Mouse (Mus musculus) embryonic facial prominence, embryonic 10.5 days (tissue): Measurements from ENCODE around the gene Tacc2. TPM values are rescaled to one million over a fixed set of nuclear protein-coding genes. Genes with fewer than 3 reads are reported as not detected.

Experiments used
- DNase-seq: peaks from one replicate; pipeline ENCODE4 v3.0.0-alpha.2; 2017; ENCODE audit warnings: low spot score
- H3K27ac ChIP-seq: fragments of 300-500 bp; sonication (generic); replicated peaks from 2 replicates; pipeline ENCODE4 v1.5.1; 2016; ENCODE audit warnings: mild to moderate bottlenecking
- H3K27me3 ChIP-seq: fragments of 300-500 bp; sonication (generic); replicated peaks from 2 replicates; pipeline ENCODE4 v1.6.1; 2016; ENCODE audit warnings: low read depth, mild to moderate bottlenecking; ENCODE audit not compliant: poor library complexity, severe bottlenecking
- H3K36me3 ChIP-seq: fragments of 300-500 bp; sonication (generic); replicated peaks from 2 replicates; pipeline ENCODE4 v1.6.1; 2016; ENCODE audit warnings: mild to moderate bottlenecking, moderate library complexity
- H3K4me1 ChIP-seq: fragments of 300-500 bp; sonication (generic); 2 replicates; pipeline ENCODE4 v1.6.1; 2016
- H3K4me3 ChIP-seq: fragments of 300-500 bp; sonication (generic); 2 replicates; pipeline ENCODE4 v1.5.1; 2016; ENCODE audit warnings: mild to moderate bottlenecking, moderate library complexity
- H3K9me3 ChIP-seq: fragments of 300-500 bp; sonication (generic); 2 replicates; pipeline ENCODE4 v1.6.1; 2016; ENCODE audit warnings: mild to moderate bottlenecking
- WGBS: fragments of 180-500 bp; shearing (Covaris S2); methylation state at CpG from one replicate; pipeline ENCODE4 v1.1.7; 2016; 5-methylcytosine and 5-hydroxymethylcytosine counted together
- polyA plus RNA-seq: library from polyadenylated mRNA; unstranded; fragments of >200 nt; fragmentation: Nextera tagmentation; extraction: Ambion mirVana; gene quantifications from 2 replicates; pipeline ENCODE4 v1.2.1, GENCODE M21; 2016

The Tacc2 gene
- polyA plus RNA-seq, 1 experiment from 2014 or later, result 49.6 TPM

DNA sequence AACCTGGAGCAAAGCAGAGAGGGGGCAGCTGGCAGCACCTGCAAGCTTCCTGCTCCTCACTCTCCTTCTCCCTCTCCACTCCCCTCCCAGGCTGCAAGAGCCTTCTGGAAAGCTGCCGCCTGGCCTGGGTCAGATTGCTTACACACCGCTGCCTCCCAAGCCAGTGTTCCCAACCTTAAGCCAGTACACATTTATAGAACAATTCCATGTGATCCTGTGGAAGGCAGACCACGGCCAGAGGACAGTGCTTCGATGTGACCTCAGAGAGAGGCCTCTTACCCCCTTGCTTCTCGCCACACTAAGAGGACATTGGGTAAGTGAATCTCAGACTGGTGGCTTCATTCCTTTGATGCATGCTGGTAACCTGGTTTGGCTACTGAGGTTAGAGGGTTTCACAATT lies 24.5 kb upstream of the Tacc2 start:
- H3K27ac ChIP-seq, result no peak overlapping the region
- no peak overlapping the region for H3K4me3 ChIP-seq
- no peak for DNase-seq
- H3K4me1 ChIP-seq, result peaks cover 14% of the 10 kb centered on the region
- no peaks in the 10 kb centered on the region for H3K9me3 ChIP-seq
- 61% methylated on average over 5 of the region's 5 CpGs for WGBS
- no peaks in the 10 kb centered on the region for H3K36me3 ChIP-seq
- H3K27me3 ChIP-seq, result no peaks in the 10 kb centered on the region; the same call in 1 of the 2 replicates

DNA sequence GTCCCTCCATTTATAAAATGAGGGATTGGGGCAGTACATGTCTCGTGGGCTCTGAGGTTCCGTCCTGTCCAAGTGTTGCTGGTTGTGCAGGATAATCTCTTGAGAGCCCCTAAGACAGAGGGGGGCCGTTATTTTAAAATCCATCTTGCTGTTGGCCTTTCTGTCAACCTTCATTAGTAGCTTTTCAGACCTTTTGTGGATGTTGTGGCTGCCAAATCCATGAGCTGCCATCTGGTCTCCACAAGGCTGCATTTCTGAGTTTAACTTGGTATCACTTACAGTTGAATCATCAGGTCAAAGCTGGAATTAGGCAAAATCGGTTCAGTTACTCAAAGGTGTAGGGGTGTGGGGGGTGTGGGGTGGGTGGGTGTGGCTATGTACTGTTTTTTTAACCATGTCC lies 23.9 kb upstream of the Tacc2 start:
- Histone ChIP-seq H3K27me3 (peaks cover under 1% of the 10 kb centered on the region; the same call in 1 of the 2 replicates), H3K4me3 (no peak overlapping the region), H3K36me3 (no peaks in the 10 kb centered on the region), H3K27ac (no peak overlapping the region), H3K9me3 (no peaks in the 10 kb centered on the region), H3K4me1 (peaks cover 14% of the 10 kb centered on the region)
- no peak for DNase-seq
- 66% methylated on average over 4 of the region's 4 CpGs for WGBS

DNA sequence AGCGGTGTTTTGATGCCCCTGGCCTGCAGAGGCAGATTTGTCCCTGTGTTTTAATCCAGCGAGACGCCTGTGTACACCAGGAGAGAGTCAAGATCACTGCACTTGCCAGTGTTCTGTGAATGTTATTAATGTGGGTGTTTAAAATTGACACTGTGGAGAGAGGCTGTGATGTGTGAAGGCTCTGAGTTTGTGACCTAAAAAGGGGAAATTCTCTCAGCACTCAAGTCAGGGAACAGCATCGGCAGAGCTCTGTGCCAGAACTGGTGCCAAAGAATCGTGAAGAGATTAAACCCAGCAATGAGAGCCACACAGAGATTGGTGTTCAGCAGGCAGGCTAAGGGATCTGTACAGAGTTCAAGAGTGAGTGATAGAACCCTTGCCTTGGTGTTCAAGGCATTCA lies 21.6 kb upstream of the Tacc2 start:
- Histone ChIP-seq H3K36me3 (no peaks in the 10 kb centered on the region), H3K9me3 (no peaks in the 10 kb centered on the region), H3K27ac (no peak overlapping the region), H3K4me1 (peaks cover 14% of the 10 kb centered on the region), H3K27me3 (peaks cover 4% of the 10 kb centered on the region; the same call in 1 of the 2 replicates), H3K4me3 (no peak overlapping the region)
- WGBS, result 79% methylated on average over 5 of the region's 5 CpGs
- DNase-seq, result no peak

DNA sequence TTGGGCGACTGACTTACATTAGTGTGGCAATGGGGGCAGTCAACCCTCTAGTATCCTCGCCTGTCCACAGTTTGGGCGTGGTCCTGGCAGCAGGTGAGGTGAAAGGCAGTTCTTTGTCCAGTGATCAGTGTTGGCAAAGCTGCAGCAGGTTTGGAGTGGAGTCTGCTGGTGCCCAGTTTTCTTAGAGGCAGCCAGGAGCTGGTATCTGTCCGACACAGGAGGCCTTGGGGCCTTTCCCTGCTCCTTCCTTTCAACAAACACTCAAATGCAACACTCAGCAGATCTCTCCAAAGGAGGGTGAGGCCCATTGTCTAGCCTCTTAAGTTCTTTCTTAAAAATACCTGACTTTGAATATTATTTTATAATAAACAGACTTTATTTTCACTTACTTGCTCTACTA lies 18.6 kb upstream of the Tacc2 start:
- H3K9me3 ChIP-seq, result no peaks in the 10 kb centered on the region
- peaks cover 4% of the 10 kb centered on the region; the same call in 1 of the 2 replicates for H3K27me3 ChIP-seq
- no peak overlapping the region for H3K27ac ChIP-seq
- no peak for DNase-seq
- 79% methylated on average over 4 of the region's 4 CpGs for WGBS
- H3K4me3 ChIP-seq, result no peak overlapping the region
- no peaks in the 10 kb centered on the region for H3K36me3 ChIP-seq
- H3K4me1 ChIP-seq, result peaks cover 2% of the 10 kb centered on the region; the same call in 1 of the 2 replicates

DNA sequence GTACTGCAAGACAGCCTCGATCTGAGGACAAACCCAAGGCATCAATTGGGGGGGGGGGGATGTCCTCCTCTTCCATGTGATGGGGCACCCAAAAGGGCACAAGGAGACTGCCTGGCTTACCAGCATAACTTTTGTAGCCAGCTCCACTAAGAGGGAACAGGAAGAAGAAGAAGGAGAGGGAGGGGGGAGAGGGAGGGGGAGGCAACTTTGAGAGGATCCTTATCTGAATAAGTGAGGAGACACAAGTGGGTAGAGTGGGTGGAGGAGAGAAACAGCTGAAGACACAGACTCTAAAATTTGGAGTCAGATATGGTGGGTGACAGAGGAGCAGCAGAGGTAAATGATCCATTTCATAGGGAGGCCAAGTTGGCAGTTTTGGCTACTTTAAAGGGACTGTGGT lies 16.3 kb upstream of the Tacc2 start:
- WGBS, result 78% methylated on average over 1 of the region's 1 CpGs
- no peaks in the 10 kb centered on the region for H3K36me3 ChIP-seq

DNA sequence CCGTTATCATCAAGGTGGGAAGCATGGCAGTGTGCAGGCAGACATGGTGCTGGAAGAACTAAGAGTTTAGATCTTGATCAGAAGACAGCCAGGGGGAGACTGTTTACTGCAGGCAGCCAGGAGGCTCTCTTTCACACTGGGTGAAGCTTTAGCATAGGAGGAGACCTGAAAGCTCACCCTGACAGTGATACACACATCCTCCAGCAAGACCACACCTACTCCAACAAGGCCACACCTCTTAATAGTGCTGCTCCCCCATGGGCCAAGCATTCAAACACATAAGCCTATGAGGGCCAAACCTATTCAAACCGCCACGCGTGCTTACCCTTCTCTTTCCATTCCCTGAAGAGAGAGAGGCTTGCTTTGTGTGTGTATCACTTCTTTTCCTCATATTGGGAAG lies 14.0 kb upstream of the Tacc2 start:
- Histone ChIP-seq H3K9me3 (no peaks in the 10 kb centered on the region), H3K27me3 (0 out of 2 replicates have a peak, but pooled peaks cover 4% of the 10 kb centered on the region), H3K4me1 (no peaks in the 10 kb centered on the region), H3K36me3 (no peaks in the 10 kb centered on the region), H3K4me3 (no peak overlapping the region), H3K27ac (no peak overlapping the region)
- DNase-seq, result no peak
- WGBS, result 86% methylated on average over 4 of the region's 4 CpGs

More for the DNA sequence above, 16.3 kb upstream of the Tacc2 start:
- Histone ChIP-seq H3K4me3 (no peak overlapping the region), H3K4me1 (no peaks in the 10 kb centered on the region), H3K27me3 (0 out of 2 replicates have a peak, but pooled peaks cover 4% of the 10 kb centered on the region), H3K9me3 (no peaks in the 10 kb centered on the region), H3K27ac (no peak overlapping the region)
- no peak for DNase-seq

DNA sequence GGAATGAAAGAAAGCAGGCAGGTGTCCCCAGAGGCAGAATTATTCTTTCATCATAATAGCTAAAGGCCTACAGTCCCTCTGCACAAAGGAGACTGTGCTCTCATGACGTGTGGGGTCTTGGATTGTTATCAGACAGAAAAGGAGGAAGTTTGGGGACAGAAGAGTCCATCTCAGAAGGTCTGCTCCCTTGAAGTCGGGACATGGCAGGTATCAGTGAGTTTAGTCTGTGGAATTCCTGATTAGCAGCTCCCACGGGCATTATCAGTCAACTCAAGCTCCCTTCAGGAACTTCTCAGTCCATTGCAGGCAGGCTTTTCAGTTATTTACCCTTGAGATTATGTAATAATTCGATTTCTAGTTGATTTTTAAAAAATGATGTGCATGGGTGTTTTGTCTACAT lies 13.4 kb upstream of the Tacc2 start:
- no peak overlapping the region for H3K4me3 ChIP-seq
- 71% methylated on average over 4 of the region's 4 CpGs for WGBS
- H3K9me3 ChIP-seq, result no peaks in the 10 kb centered on the region
- no peaks in the 10 kb centered on the region for H3K36me3 ChIP-seq
- H3K27ac ChIP-seq, result no peak overlapping the region
- no peaks in the 10 kb centered on the region for H3K27me3 ChIP-seq
- peaks cover under 1% of the 10 kb centered on the region; the same call in 1 of the 2 replicates for H3K4me1 ChIP-seq
- DNase-seq, result no peak

DNA sequence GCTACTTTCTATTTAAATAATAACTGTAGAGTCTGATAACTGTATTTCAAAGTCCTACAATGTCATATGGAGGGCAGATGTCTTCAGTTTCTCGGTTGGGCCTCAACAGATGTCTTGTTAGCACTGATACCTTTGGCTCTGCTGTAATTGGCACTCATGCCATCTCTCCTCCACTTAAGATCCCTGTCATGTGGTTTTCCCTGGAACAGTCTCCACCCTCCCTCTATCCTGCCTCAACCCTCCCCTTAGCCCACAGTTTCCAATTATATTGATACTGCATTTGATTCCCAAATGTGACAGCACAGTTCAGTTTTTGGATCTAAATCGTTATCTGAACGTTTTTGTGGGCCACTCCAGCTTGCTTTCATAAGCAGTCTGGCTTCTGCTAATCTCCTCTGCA lies 12.6 kb upstream of the Tacc2 start:
- DNase-seq, result no peak
- peaks cover 5% of the 10 kb centered on the region for H3K4me1 ChIP-seq

DNA sequence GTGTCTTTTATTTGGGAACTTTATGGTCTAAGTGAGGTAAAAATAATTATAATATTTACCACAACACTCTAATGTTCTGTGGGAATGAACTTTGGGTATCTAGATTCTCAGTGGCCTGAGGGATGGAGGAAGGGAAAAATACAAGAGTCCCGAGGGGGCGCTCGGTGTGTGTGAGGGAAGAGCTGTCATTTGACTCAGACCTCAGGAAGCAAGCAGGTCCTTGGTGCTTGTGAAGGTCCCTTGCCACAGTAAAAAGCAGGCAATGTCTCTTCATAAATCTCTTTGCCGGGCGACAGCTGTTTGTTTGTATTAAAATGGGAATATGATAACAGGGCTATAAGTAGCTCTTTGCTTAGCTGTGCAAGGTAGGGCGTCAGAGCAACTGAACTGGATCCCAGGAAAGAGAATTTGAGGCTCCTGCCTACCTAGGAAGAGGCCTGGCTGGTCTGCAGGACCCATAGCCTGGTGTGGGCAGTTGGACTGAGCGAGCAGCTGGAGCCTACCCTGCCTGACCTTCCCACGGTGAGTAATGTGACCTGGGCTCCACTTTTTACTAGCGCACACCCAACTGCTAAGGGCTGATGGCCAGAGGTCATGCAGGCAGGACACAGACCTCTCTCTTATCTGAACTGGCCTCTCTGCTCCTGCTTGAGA lies 8.3 kb upstream of the Tacc2 start:
- 70% methylated on average over 9 of the region's 9 CpGs for WGBS
- no peaks in the 10 kb centered on the region for H3K27me3 ChIP-seq
- no peak overlapping the region for H3K4me3 ChIP-seq
- H3K4me1 ChIP-seq, result peaks cover 5% of the 10 kb centered on the region
- no peak for DNase-seq
- H3K9me3 ChIP-seq, result no peaks in the 10 kb centered on the region
- no peaks in the 10 kb centered on the region for H3K36me3 ChIP-seq
- H3K27ac ChIP-seq, result no peak overlapping the region

More for the DNA sequence above, 12.6 kb upstream of the Tacc2 start:
- WGBS, result 68% methylated on average over 3 of the region's 3 CpGs
- Histone ChIP-seq H3K27me3 (no peaks in the 10 kb centered on the region), H3K27ac (no peak overlapping the region), H3K4me3 (no peak overlapping the region), H3K9me3 (no peaks in the 10 kb centered on the region), H3K36me3 (no peaks in the 10 kb centered on the region)

DNA sequence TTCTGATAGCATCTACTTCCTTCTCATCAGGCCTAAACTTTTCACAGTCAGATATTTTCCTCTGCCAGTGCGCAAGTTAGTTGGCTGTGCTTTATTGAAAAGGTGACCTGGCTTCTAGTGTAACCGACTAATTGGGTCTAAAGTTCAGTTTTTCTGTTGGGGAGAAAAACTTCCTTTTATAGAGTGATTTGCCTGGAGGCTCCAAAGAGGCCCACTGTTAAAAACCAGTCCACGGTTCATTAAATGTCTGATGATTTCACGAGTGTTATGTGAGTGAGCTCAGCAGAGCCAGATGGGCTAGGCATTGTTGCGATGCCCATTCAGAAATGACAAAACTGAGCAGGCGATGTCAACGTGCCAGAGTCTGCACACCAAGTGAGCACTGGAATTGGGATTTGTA lies 6.8 kb upstream of the Tacc2 start:
- Histone ChIP-seq H3K27ac (no peak overlapping the region), H3K27me3 (no peaks in the 10 kb centered on the region), H3K4me1 (peaks cover 5% of the 10 kb centered on the region), H3K9me3 (no peaks in the 10 kb centered on the region), H3K4me3 (no peak overlapping the region), H3K36me3 (no peaks in the 10 kb centered on the region)
- 69% methylated on average over 7 of the region's 7 CpGs for WGBS
- no peak for DNase-seq

DNA sequence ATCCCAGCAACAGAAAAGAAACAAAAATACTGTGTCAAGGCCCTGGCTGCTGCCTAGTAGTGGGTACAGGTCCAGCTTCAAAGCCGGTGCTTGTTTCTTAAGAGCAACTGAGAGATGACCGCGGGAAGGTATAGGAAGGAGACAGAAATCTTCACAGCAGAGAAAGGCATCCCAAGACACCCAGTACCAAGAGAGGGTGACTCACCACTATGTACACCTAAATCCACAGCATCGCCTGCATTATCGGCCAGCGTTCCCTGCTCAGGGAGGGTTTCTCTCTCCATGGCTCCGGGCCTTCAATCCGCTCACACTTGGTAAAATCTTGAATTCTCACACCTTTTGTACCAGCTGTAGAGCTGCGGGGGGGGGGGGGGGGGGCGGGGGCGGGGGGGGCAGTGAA lies 4.4 kb upstream of the Tacc2 start, which contains the start of gene Nsmce4a:
TSS of gene Nsmce4a (minus strand) at position 298 of the 400 bp plus-strand sequence.
- Histone ChIP-seq H3K36me3 (no peaks in the 10 kb centered on the region), H3K27me3 (0 out of 2 replicates have a peak, but pooled peaks cover 3% of the 10 kb centered on the region), H3K27ac (no peak within 1 kb of the TSS), H3K9me3 (no peaks in the 10 kb centered on the region), H3K4me1 (peaks cover 18% of the 10 kb centered on the region), H3K4me3 (no peak within 1 kb of the TSS)
- no peak for DNase-seq
- WGBS, result 69% methylated on average over 11 of the region's 11 CpGs

DNA sequence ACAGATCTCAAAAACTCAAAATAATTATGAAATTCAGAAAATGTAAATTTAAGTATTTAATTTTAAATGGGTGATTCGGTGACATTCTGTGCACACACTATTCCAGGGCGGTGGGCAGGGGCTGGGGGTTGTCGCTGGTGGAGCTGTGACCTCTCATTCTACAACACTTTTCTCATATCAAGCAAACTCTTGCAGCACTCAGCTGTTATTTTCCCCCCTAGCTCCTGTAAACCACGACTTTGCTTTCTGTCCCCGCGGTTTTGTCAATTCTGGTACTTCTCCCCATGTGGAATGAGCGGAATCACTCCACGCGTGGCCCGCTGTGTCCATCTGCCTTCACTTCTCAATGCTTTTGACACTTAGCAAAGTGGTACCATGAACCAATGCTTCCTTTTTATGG lies 3.5 kb upstream of the Tacc2 start:
- Histone ChIP-seq H3K9me3 (no peaks in the 10 kb centered on the region), H3K27ac (no peak overlapping the region), H3K27me3 (0 out of 2 replicates have a peak, but pooled peaks cover 3% of the 10 kb centered on the region), H3K36me3 (no peaks in the 10 kb centered on the region), H3K4me1 (peaks cover 20% of the 10 kb centered on the region), H3K4me3 (no peak overlapping the region)
- DNase-seq, result no peak
- WGBS, result 95% methylated on average over 10 of the region's 10 CpGs

DNA sequence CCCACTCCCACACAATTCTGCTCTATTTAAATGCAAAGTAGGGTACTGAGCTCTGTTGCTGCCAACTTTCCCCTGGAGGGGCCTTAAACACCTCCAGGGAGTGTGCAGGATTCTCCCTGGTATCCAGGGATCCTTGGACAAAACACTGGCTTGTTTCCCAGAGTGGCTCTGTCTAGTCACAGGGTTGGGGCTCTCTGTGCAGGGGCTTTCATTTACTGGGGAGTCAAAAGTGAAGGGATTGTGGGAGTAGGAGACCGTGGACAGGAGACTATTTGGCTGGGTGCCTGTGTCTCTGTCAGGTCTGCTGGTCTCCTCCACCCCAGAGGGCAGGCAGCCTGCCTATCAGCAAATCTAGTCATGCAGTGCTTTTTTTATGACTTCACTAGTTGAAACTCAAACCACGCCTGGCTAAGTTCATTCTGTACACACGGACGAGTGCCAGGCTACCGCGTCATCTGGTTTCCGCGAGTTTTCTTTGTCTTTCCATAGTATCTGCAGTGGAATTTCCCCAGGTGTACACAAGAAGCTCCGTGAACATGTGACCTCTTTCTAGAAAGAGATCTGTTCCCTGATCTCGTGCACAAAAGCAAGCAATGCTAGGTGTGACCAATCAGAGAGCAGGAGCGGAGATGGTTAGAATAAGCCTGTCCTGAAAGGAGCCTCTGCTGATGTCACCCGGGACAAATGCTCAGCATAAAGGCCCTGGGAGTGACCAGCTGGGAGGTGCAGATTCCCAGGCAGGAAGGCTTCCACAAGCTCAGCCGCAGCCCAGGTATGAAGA lies 2.8 kb upstream of the Tacc2 start:
- 70% methylated on average over 13 of the region's 13 CpGs for WGBS
- no peak for DNase-seq
- H3K4me1 ChIP-seq, result peaks cover 14% of the 10 kb centered on the region
- no peaks in the 10 kb centered on the region for H3K36me3 ChIP-seq
- no peaks in the 10 kb centered on the region for H3K9me3 ChIP-seq
- H3K4me3 ChIP-seq, result no peak overlapping the region
- 0 out of 2 replicates have a peak, but pooled peaks cover 3% of the 10 kb centered on the region for H3K27me3 ChIP-seq
- no peak overlapping the region for H3K27ac ChIP-seq
